Mouse (Mus musculus) forebrain, embryonic 10.5 days (tissue): ENCODE measurements around the gene Fryl. TPM values are rescaled to one million over a fixed set of nuclear protein-coding genes. Genes with fewer than 3 reads are reported as not detected.

Experiments
- DNase-seq: peaks from one replicate; pipeline ENCODE4 v3.0.0-alpha.2; 2017; ENCODE audit warnings: low spot score; ENCODE audit errors: extremely low spot score
- H3K27ac ChIP-seq: fragments of 300-500 bp; sonication (generic); 2 replicates; pipeline ENCODE4 v1.5.1; 2016; ENCODE audit warnings: mild to moderate bottlenecking
- H3K27me3 ChIP-seq: fragments of 300-500 bp; sonication (generic); 2 replicates; pipeline ENCODE4 v1.6.1; 2016; ENCODE audit warnings: mild to moderate bottlenecking; ENCODE audit not compliant: poor library complexity, severe bottlenecking
- H3K36me3 ChIP-seq: fragments of 300-500 bp; sonication (generic); replicated peaks from 2 replicates; pipeline ENCODE4 v1.6.1; 2016; ENCODE audit warnings: mild to moderate bottlenecking, moderate library complexity
- H3K4me1 ChIP-seq: fragments of 300-500 bp; sonication (generic); 2 replicates; pipeline ENCODE4 v1.6.1; 2016
- H3K4me3 ChIP-seq: fragments of 300-500 bp; sonication (generic); 2 replicates; pipeline ENCODE4 v1.5.1; 2016; ENCODE audit warnings: mild to moderate bottlenecking, moderate library complexity
- H3K9me3 ChIP-seq: fragments of 300-500 bp; sonication (generic); 2 replicates; pipeline ENCODE4 v1.6.1; 2016; ENCODE audit warnings: mild to moderate bottlenecking, moderate library complexity
- WGBS: fragments of 180-500 bp; shearing (Covaris S2); methylation state at CpG from one replicate; pipeline ENCODE4 v1.1.7; 2016; 5-methylcytosine and 5-hydroxymethylcytosine counted together
- polyA plus RNA-seq: library from polyadenylated mRNA; unstranded; fragments of >200 nt; fragmentation: Nextera tagmentation; extraction: Ambion mirVana; gene quantifications from 2 replicates; pipeline ENCODE4 v1.2.1, GENCODE M21; 2016

Gene Fryl
- polyA plus RNA-seq, 1 experiment from 2014 or later = 28.0 TPM

DNA sequence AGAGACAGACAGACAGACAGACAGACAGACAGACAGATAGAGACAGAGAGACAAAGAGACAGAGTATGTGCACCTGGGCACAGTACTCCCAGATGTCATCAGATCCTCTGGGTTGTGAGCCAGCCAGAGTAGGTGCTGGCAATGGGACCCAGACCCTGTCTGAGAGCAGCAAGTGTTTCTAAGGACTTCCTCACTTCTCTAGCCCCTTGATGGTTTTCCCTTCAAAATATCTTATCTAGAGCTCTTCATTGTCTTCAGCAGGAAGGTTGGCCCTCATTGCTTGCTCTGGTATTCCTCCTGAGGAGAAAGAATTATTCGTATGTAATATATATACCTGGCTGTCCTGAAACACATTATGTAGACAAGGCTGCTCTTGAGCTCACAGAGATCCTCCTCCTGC, 263.9 kb downstream of the Fryl start:
- Histone ChIP-seq H3K4me1 (peaks cover 35% of the 10 kb centered on the region), H3K4me3 (no peak overlapping the region), H3K27me3 (no peaks in the 10 kb centered on the region), H3K9me3 (no peaks in the 10 kb centered on the region), H3K36me3 (no peaks in the 10 kb centered on the region), H3K27ac (no peak overlapping the region)
- WGBS = 91% methylated on average over 1 of the region's 1 CpGs
- DNase-seq = no peak

DNA sequence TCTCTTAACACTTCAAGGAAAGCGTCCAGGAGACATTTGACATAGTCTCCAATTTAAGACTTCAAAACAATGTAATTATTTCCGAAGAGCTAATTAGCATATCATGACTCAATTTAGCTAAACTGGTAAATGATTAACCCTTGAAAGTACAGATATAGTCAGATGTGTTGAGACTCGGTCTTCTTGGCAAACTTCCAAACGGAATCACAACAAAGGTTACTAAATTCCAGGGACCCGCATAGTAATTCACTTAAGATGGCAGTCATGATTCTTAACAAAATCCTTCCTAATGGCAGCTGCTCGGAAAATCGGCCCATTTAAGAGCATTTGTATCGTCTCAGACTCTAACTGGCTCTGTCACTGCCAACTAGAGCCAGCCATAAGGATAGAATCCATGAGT, 266.7 kb downstream of the Fryl start:
- no peaks in the 10 kb centered on the region for H3K27me3 ChIP-seq
- H3K4me1 ChIP-seq = peaks cover 26% of the 10 kb centered on the region
- WGBS = 88% methylated on average over 8 of the region's 8 CpGs
- DNase-seq = no peak
- H3K9me3 ChIP-seq = no peaks in the 10 kb centered on the region
- no peak overlapping the region for H3K4me3 ChIP-seq
- no peaks in the 10 kb centered on the region for H3K36me3 ChIP-seq
- H3K27ac ChIP-seq = no peak overlapping the region

GRCm38 (mm10) chr5:72987786-72988185, 268.6 kb downstream of the Fryl start:
- WGBS = 93% methylated on average over 7 of the region's 7 CpGs
- Histone ChIP-seq H3K9me3 (no peaks in the 10 kb centered on the region), H3K27me3 (no peaks in the 10 kb centered on the region), H3K4me3 (no peak overlapping the region), H3K4me1 (peaks cover 15% of the 10 kb centered on the region), H3K27ac (no peak overlapping the region), H3K36me3 (no peaks in the 10 kb centered on the region)
- no peak for DNase-seq

DNA sequence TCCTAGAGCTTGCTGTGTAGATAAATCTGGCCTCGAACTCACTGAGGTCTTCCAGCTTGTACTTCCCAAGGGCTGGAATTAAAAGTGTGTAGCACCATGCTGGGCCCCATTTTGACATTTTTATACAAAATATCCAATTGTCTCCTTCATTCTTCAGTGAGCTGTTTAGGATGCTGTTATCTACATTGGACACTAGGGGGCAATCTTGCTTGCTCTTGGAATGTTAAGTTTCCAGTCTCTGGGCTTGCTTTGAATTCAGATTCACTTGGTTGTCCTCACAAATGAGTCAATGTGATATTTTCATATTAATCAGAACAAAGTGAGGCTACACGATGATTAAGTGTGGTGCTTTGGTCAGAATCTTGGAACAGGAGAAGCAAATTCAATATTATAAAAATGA, 272.3 kb downstream of the Fryl start:
- no peaks in the 10 kb centered on the region for H3K27me3 ChIP-seq
- DNase-seq = no peak
- no peak overlapping the region for H3K27ac ChIP-seq
- 14% methylated on average over 2 of the region's 2 CpGs for WGBS
- H3K36me3 ChIP-seq = peaks cover 17% of the 10 kb centered on the region
- no peak overlapping the region for H3K4me3 ChIP-seq
- no peaks in the 10 kb centered on the region for H3K9me3 ChIP-seq
- H3K4me1 ChIP-seq = 0 out of 2 replicates have a peak, but pooled peaks cover 3% of the 10 kb centered on the region

GRCm38 (mm10) chr5:72976539-72976938, 279.9 kb downstream of the Fryl start:
- WGBS = 93% methylated on average over 4 of the region's 4 CpGs
- no peak overlapping the region for H3K4me3 ChIP-seq
- no peak for DNase-seq
- no peak overlapping the region for H3K27ac ChIP-seq
- no peaks in the 10 kb centered on the region for H3K9me3 ChIP-seq
- H3K4me1 ChIP-seq = peaks cover 11% of the 10 kb centered on the region
- no peaks in the 10 kb centered on the region for H3K27me3 ChIP-seq
- peaks cover 71% of the 10 kb centered on the region for H3K36me3 ChIP-seq

- Histone ChIP-seq H3K27ac (no peak overlapping the region), H3K4me1 (peaks cover 11% of the 10 kb centered on the region), H3K27me3 (no peaks in the 10 kb centered on the region), H3K36me3 (peaks cover 73% of the 10 kb centered on the region), H3K9me3 (no peaks in the 10 kb centered on the region), H3K4me3 (no peak overlapping the region)
- 95% methylated on average over 6 of the region's 6 CpGs for WGBS
- DNase-seq = no peak
Measured at GRCm38 (mm10) chr5:72975996-72976395, 280.4 kb downstream of the Fryl start.

DNA sequence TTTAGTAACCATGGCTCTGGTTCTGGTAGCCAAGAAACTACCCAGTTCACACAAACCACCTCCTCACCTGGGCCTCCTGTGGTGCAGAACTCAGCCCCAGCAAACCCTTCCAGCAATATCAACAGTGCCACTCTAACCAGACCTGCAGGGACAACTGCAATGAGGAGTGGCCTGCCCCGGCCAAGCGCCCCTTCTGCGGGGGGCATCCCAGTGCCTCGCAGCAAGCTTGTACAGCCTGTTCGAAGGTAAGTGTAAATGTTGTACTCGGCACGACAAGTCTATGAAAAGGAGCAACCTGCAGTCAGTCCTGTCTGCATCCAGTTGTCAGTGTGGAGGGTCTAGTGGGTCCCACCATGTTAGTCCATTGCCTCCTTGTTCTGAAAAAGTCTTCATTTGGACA, 281.8 kb downstream of the Fryl start, which contains the start of gene Gm10135:
Gm10135 (minus strand) TSS at position 101 of the 400 bp plus-strand sequence.
- no peaks in the 10 kb centered on the region for H3K27me3 ChIP-seq
- H3K27ac ChIP-seq = no peak within 1 kb of the TSS
- no peaks in the 10 kb centered on the region for H3K9me3 ChIP-seq
- H3K36me3 ChIP-seq = peaks cover 69% of the 10 kb centered on the region
- no peak within 1 kb of the TSS for H3K4me3 ChIP-seq
- peaks cover 11% of the 10 kb centered on the region for H3K4me1 ChIP-seq
- WGBS = 96% methylated on average over 7 of the region's 7 CpGs
- no peak for DNase-seq

DNA sequence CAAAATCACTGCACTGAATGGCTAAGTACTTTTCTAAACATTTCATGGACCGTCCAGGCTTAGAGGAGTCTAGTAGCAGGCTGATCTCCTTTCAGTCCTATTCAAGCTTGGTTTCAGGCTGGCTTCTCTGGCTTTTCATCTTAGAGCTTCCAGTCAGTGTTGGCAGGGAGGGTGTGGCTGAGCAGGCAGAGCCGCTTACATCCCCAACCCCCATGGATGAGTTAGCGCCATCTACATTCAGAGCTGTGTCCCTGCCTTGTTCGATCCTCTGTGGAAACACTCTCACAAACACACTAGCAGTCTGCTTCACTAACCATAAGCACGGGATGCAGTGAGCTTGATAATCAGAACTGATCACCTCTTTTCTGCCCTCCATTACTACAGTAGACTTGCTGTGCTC, 283.5 kb downstream of the Fryl start:
- no peaks in the 10 kb centered on the region for H3K9me3 ChIP-seq
- H3K4me1 ChIP-seq = peaks cover 11% of the 10 kb centered on the region
- H3K36me3 ChIP-seq = peaks cover 76% of the 10 kb centered on the region
- DNase-seq = no peak
- no peaks in the 10 kb centered on the region for H3K27me3 ChIP-seq
- 61% methylated on average over 5 of the region's 5 CpGs for WGBS
- no peak overlapping the region for H3K27ac ChIP-seq
- no peak overlapping the region for H3K4me3 ChIP-seq

DNA sequence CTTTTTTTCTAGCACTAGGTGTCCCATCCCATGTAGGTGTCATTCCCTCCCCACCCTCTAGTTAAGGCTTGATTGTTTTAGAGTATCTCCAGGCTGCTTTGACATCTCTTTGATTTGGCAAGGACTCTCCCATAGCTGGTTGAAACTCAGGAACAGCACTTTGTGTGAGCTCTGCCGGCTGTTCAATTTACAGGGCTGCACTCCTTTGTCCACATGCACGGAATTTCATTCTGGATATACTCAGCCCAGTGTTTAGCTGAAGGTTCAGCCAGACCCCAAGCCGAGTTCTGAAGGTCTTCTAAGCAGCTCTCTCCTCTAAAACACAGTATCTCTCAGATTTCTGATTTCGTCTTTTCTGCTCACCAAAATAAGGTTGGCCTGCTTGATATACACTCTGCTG, 284.0 kb downstream of the Fryl start:
- H3K4me1 ChIP-seq = peaks cover 11% of the 10 kb centered on the region
- 69% methylated on average over 4 of the region's 4 CpGs for WGBS
- H3K27me3 ChIP-seq = no peaks in the 10 kb centered on the region
- DNase-seq = no peak
- H3K36me3 ChIP-seq = peaks cover 76% of the 10 kb centered on the region
- H3K27ac ChIP-seq = no peak overlapping the region
- H3K4me3 ChIP-seq = no peak overlapping the region
- H3K9me3 ChIP-seq = no peaks in the 10 kb centered on the region

Other genes starting within 250 kb of the Fryl start
- gene Slc10a4, start 249.7 kb downstream of the Fryl start, polyA plus RNA-seq = 2.2 and 2.4 TPM in 2 replicates
- gene Ociad1, start 36.2 kb upstream of the Fryl start, polyA plus RNA-seq = 161 and 163 TPM in 2 replicates
- 8.7 and 9.8 TPM in 2 replicates for gene Ociad2, start 84.4 kb upstream of the Fryl start, polyA plus RNA-seq
- not detected in 2 replicates for gene Cwh43, start 149.5 kb upstream of the Fryl start, polyA plus RNA-seq
- gene Dcun1d4, start 224.4 kb upstream of the Fryl start, polyA plus RNA-seq = 49.6 and 50.8 TPM in 2 replicates